Mouse (Mus musculus) c-Kit-positive CD71-positive TER-119-positive erythroid progenitor cells, embryonic 14.5 days (primary cell): ENCODE data around the gene Nipbl.
"Not testable (repeated sequence)": the region's sequence is repeated elsewhere in the genome, so short reads cannot be mapped to it uniquely, and the experiment has no call there.

ENCODE experiments used
- DNase-seq: peaks from one replicate; pipeline ENCODE4 v3.0.0-alpha.2; 2013; ENCODE audit warnings: low spot score

Nipbl gene

GRCm38 (mm10) chr15:8443926-8444889, at the start of gene Nipbl:
Gene Nipbl (minus strand): TSS chr15:8444463.
- peak; percentile 83 for DNase-seq

- no peak for DNase-seq
These were observed 41.0 kb upstream of the Nipbl start for GRCm38 (mm10) chr15:8485261-8485660.

GRCm38 (mm10) chr15:8469006-8469575, 24.8 kb upstream of the Nipbl start:
- no peak for DNase-seq

- DNase-seq = no peak
These were observed 19.3 kb upstream of the Nipbl start for GRCm38 (mm10) chr15:8463521-8463920.

GRCm38 (mm10) chr15:8462780-8463179, 18.5 kb upstream of the Nipbl start:
- no peak for DNase-seq

GRCm38 (mm10) chr15:8460871-8461270, 16.6 kb upstream of the Nipbl start:
- no peak for DNase-seq

- no peak for DNase-seq
These were observed 15.7 kb upstream of the Nipbl start for GRCm38 (mm10) chr15:8459979-8460378.

GRCm38 (mm10) chr15:8456223-8456622, 12.0 kb upstream of the Nipbl start:
- DNase-seq = not testable (repeated sequence)

- no peak for DNase-seq
These were observed 11.2 kb upstream of the Nipbl start for GRCm38 (mm10) chr15:8455486-8455885.

- DNase-seq = peak; percentile 65
These were observed 6.8 kb upstream of the Nipbl start for GRCm38 (mm10) chr15:8451071-8451470.

GRCm38 (mm10) chr15:8447193-8447767, 3.0 kb upstream of the Nipbl start:
- DNase-seq = no peak

GRCm38 (mm10) chr15:8446435-8446834, 2.2 kb upstream of the Nipbl start:
- peak; percentile 47 for DNase-seq

GRCm38 (mm10) chr15:8445951-8446419, 1.7 kb upstream of the Nipbl start:
- peak; percentile 51 for DNase-seq

GRCm38 (mm10) chr15:8444890-8445597, 781 bp upstream of the Nipbl start:
- peak; percentile 86 for DNase-seq

- DNase-seq = peak; percentile 56
These were observed 916 bp downstream of the Nipbl start for GRCm38 (mm10) chr15:8443168-8443925.

GRCm38 (mm10) chr15:8442761-8443160, 1.5 kb downstream of the Nipbl start:
- peak; percentile 74 for DNase-seq

- DNase-seq = no peak
These were observed 2.1 kb downstream of the Nipbl start for GRCm38 (mm10) chr15:8442156-8442555.

GRCm38 (mm10) chr15:8433239-8433947, 10.9 kb downstream of the Nipbl start:
- DNase-seq = no peak

GRCm38 (mm10) chr15:8432534-8432933, 11.7 kb downstream of the Nipbl start:
- DNase-seq = no peak

GRCm38 (mm10) chr15:8429502-8429901, 14.8 kb downstream of the Nipbl start:
- DNase-seq = no peak

GRCm38 (mm10) chr15:8420909-8421308, 23.4 kb downstream of the Nipbl start:
- no peak for DNase-seq
